Mouse (Mus musculus) left cerebral cortex, adult 11 months (tissue): ENCODE measurements around the gene Slc22a8.

Experiments used
- DNase-seq: peaks from one replicate; pipeline ENCODE4 v3.0.0; 2022; ENCODE audit warnings: low spot score

Slc22a8 gene

DNA sequence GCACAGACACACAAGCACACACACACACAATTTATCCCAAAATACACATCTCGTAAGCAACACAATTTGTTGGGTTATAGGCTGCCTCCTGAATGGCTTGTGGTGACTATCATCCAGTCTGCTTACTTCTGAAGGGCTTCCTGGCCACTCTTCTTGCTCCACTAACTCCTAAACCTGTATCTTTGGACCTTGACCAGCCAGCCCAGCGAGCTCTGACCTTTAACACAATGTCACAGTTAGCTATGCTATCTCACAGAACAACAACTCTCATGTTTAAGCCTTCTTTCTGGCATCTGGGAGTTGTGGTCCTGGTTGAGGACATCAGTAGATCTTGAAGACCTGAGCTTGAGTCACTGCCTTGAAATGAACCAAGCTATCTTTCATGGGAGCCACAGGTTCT lies 8.2 kb downstream of the Slc22a8 start:
- DNase-seq: no peak

DNA sequence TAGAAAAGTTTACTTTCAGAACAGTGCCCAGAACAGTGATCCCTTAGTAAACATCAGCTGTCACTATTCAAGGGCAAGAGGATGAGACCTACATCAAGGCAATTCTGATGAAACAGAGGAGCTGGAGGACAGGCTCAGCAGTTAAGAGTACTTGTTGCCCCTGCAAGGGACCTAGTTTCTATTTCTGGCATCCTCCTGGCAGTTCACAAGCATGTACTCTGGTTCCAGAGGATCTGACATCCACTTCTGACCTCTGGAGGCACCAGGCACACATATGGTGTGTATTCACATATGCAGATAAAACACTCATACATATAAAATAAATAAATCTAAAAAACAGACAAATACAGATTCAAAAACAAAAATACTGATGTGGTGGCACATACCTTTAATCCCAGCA lies 10.9 kb downstream of the Slc22a8 start:
- no peak for DNase-seq

DNA sequence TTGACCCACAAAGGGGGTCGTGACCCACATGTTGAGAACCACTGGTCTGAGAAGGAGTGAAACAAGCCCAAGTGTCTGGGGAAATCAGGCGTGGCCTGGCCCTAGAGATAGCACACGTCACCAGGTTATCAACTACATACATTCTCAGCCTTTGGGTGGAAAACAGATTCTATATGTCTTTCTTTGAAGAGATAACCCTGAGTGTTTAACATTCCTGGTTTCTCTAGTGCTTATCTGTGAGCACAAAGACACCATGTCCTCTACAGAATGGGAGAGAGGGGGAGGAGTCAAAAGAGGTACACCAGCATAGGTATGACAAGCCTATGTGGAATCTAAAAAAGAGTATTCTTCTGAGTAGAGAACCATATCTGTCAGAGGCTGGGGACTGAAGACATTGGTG lies 11.9 kb downstream of the Slc22a8 start:
- DNase-seq: no peak

DNA sequence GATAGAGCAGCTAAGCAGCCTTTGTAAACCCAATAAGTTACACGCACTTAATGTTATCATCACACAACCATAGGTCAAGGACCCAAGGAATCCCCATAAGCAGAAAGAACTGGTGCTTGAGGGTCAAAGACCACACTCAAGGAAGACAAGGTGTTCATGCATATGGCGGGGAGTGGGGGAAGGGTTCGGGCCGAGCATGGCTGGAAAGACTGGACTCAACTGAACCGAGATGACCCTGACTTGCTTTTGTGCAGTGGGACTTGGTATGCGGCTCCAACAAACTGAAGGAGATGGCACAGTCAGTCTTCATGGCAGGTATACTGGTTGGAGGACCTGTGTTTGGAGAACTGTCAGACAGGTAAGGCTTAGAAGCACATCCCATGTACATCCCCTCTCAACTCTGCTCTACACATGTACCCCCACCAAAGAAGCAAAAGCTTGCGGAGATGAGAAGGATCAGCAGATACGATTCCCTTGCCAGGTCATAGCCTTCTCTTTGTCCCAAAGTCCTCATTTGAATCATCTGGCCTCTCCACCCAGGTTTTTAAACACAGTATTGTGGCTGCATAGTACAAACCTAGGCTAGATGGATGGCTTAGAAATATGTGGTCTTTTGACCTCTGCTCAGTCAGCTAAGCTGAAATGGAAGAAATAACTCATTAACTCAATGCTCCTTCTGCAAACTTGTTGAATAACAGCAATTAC lies 13.6 kb downstream of the Slc22a8 start:
- no peak for DNase-seq

DNA sequence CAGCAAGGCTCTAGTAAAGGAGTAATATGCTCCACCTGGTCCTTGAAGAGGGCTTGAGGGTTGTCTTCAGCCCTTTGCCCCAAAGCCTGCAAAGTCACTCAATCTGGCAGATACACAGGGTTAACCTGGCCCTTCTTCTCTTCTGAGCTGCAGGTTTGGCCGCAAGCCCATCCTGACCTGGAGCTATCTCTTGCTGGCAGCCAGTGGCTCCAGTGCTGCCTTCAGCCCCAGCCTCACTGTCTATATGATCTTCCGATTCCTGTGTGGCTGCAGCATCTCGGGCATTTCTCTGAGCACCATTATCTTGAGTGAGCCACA lies 14.1 kb downstream of the Slc22a8 start:
- no peak for DNase-seq

DNA sequence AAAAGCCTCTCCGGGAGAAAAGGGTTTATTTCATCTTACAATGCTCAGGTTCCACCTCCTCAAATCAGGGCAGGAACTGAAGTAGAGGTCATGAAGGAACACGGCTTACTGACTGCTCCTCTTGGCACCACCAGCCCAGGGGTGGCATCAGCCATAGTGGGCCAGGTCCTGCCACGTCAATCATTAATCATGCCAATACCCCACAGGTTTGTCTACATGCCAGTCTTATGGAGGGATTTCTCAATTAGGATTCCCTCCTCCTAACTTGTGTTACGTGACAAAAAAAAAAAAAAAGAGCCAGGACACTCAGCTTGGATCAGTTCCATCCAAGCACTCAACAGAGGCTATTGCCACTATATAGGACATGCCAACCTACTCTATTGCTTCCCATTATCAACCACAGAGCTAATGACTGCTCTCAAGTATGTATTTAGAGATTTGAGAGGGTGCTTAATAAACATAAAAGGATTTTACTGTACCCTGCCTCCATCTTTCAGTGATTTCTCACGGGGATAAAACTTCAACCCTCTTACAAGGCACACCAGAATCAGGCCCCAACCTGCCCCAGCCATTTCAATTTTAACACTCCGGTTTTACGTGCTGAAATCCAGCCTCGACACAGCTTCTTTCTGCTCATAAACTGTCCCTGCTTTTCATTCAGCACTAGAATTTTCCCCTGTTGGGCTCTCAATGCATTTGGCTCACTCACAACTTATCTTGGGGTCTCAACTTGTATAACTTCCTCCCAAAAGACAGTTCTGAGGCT lies 20.5 kb downstream of the Slc22a8 start:
- no peak for DNase-seq

DNA sequence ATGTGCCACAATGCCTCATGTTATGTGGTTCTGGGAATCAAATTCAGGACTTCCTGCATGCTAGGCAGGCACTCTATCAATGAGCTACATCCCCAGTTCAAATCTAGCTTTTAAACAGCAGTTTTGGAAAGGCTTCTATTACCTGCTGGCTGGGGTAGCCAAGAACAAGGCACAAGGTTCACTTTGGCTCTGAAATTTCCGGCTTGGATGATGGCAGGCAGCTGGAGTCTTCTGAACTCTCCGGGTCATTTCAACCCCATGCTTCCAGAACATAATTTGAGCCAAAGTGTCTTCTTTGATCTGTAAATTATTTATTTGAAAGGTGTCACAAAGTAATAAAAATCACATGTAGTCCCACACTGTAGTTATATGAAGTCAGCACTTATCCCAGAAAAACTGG lies 22.1 kb downstream of the Slc22a8 start:
- no peak for DNase-seq

DNA sequence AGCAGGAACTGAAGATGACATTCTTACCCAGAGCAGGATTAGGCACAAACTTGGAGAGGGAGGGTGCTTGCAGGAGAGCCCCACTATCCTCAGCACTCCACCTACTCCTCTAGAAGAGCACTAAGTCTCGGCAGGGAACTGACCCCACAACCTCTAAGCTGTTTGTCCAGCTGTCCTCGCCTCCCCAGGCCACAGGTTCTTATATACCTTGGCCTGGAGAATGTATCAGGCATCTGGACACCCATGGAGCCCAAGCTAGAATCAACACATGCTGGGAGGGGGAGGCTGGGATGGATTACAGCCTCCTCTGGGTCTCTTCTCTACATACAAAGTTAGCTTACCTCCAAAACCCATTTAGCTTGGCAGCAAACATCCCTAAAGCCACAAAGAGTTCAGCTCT lies 23.3 kb downstream of the Slc22a8 start:
- DNase-seq: no peak

DNA sequence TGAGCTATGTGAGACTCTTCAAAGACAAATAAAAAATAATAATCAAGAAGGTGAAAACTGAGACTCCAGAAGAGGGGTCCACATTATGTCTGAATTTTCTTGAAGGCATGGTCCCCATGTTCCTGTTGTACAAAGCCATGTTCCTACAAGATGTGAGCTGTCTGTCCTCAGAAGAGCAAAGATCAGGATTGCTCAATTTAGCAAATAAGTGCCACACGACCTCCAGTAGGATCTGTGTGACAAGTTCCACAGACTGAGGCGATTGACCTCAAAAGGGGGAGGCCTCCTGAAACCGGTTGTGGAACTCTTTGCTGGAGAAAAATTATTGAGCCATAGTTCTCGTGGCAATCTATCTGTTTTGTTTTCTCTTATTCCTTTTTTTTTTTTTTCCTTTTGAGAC lies 25.3 kb downstream of the Slc22a8 start:
- no peak for DNase-seq

DNA sequence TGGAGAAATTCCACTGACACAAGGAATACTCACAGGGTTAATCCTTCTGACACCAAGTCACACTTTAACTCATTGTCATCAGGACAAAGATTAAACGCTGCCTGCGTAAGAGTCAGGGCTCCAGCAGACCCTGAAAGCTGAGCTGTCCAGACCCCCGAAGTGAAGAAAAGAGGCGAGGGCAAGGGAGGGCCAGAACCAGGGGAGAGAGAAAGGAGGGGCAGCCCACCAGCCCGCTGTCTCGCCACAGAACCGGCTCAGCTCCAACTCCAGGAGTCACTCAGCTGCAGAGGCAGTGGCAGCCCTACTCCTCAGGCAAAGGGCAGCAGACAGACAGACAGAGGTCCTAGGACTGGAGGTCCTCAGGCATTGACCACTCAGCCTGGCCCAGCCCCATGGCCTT lies 26.9 kb downstream of the Slc22a8 start, which contains the start of gene Slc22a6:
Slc22a6 (plus strand) TSS at position 136 of the 400 bp plus-strand sequence.
- no peak for DNase-seq

DNA sequence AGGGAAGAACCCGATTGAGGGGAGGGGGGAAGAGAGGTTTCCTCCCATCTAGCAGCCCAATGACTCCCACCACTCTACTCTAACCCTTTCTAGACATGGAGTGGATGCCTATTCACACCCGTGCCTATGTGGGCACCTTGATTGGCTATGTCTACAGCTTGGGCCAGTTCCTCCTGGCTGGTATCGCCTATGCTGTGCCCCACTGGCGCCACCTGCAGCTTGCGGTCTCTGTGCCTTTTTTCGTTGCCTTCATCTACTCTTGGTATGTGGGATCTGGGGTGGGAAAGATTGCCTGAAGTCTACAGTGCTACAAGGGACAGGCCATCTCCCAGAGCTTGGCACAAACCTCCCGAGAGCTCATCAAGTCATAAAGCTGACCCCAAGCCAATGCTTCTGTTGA lies 30.0 kb downstream of the Slc22a8 start:
- DNase-seq: no peak

DNA sequence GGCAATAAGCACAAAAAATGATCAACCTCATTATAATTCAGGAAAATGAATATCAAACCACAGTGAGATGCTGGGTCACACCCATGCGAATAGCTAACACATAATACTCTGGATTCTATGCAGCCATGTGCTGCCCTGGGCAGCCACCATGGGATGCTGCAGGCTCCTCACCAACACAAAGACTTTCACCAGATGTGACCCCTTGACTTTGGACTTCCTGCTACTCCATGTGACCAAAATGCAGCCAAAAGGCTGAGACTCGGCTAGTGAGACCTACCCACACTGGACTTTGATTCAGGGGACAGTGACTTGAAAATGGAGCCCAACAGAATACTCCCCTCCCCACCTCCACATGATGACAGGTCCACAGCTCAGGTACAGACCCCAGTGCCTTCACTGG lies 39.2 kb downstream of the Slc22a8 start:
- DNase-seq: no peak

DNA sequence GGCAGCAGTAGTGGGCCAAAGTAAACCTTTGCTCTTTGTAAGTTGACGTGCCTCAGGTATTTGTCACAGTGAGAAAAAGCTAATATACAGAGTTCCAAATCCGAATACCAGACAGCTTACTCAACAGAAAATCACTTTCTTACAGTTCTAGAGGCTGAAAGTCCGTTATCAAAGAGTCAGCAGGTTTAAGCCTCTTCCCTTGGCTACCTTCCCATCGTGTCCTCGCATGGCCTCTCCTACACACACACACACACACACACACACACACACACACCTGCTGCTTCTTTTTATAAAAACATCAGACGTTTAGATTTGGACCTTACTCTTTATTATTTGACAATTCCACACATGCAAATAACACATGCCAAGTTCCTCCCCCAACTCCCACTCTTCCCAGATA lies 39.8 kb downstream of the Slc22a8 start:
- no peak for DNase-seq

DNA sequence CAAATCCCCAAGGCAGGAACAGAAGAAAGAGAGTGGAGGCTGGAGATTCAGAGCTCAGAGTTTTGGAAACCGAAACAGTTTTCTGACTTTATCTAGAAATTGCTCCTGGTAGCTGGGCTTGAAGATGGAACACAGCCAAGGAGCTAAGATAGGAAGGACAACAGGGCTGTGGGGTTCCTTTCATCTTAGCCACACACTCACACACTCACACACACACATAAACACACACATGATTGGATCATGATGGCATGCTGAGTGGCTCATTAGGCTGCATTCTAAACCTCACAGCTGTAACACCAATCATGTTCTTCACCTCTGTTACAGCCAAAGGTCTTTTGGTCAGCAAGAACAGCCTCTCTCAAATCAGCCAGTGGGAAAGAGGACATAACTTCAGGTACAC lies 41.0 kb downstream of the Slc22a8 start:
- DNase-seq: no peak

DNA sequence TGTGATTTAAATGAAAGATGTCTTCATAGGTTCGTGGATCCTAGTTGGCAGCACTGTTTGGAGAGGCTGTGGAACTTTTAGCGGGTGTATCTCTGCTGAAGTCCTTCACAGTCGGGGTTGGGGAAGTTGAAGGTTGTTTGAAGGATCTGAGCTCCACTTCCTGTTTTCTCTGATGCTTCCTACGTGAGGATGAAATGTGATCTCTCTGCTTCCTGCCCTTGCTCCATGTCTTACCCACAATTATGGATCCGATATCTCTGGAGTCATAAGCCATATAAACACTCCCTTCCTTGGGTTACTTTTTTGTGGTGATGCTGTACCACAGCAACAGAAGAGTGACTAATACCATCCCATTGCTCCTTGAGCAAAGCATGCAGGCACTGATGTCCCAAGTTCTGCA lies 51.0 kb downstream of the Slc22a8 start:
- DNase-seq: no peak

DNA sequence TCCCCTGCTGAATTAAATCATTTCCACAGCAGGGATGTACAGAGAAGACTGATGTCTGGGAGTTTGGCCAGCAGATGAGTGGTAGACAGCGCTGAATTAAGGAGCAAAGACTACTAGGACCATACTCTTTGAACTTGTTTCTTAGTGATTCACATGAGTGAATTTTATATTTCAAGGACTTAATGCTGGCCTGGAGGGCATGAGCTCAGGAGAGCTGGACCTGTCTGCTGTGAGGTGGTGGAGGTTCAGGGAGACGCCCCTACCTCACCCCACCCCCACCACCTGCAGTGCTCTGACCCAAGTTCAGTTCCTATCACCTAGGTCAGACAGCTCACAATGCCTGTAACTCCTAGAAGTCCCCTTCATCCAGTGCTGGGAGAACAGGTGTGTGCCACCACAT lies 55.3 kb downstream of the Slc22a8 start:
- DNase-seq: no peak

DNA sequence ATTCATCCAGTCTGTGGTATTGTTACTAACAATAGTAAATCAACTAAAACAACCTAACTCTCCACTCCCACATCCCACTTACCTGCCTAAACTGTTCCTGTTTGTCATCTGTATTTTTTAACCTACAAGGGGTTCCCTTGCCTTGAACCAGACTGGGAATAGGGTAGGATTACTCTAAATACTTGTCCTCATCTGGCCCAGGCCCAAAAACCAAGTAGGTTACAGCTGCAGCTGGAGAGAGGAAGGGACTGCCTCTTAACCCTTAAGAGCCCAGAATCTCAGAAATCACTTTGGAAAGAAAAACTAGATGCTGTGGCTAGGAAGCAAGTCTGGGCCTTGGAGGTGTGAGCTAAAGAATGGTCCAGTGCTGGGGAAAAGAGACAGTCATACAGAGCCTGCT lies 64.8 kb downstream of the Slc22a8 start:
- DNase-seq: no peak

DNA sequence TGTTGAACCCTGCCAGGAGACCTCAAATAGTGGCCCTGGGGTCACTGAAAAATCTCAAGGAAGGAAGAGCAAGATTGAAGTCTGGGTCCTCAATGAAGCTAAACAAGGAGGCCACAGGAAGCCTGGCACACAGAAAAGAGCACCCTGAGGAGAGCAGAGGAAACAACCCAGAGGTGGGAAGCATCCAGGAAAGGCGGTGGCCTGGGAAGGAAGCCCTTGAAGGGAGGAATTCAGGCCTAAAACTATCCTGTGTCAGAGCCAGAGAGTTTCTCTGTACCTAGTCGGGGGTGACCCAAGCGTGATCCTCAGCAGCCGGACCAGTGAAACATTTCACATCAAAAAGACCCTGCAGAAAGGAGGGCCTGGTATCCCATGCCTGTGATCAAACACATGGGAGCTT lies 65.3 kb downstream of the Slc22a8 start:
- DNase-seq: no peak
